Mouse (Mus musculus) forelimb bud, embryonic 11.5 days (tissue): ENCODE results near the gene Gm26558.

Experiments
- DNase-seq: peaks from one replicate; pipeline ENCODE4 v3.0.0-alpha.2; 2012; ENCODE audit warnings: low read depth, low spot score

Gene Gm26558

GRCm38 (mm10) chr2:70661715-70662495, at the start of gene Gm26558:
Gene Gm26558, minus strand, starts transcription at chr2:70662108.
- DNase-seq = peak; percentile 13

DNA sequence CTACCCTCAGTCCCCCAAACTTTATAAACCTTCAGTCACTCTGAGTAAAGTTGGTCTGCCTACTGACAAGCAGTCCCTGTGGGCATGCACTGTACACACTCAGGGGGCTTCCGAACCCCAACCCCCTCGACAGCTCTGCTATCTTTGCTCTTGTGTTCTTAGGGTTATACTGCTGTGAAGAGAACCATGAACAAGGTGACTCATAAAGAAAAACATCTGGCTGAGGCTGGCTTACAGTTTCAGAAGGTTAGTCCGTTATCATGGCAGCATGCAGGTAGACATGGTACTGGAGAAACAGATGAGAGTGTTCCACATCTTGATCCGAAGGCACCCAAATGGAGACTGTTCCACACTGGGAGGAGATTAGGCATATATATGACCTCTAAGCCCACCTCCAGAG, 49.0 kb upstream of the Gm26558 start:
- no peak for DNase-seq

- DNase-seq = no peak
Measured at GRCm38 (mm10) chr2:70710236-70710635, 48.3 kb upstream of the Gm26558 start.

DNA sequence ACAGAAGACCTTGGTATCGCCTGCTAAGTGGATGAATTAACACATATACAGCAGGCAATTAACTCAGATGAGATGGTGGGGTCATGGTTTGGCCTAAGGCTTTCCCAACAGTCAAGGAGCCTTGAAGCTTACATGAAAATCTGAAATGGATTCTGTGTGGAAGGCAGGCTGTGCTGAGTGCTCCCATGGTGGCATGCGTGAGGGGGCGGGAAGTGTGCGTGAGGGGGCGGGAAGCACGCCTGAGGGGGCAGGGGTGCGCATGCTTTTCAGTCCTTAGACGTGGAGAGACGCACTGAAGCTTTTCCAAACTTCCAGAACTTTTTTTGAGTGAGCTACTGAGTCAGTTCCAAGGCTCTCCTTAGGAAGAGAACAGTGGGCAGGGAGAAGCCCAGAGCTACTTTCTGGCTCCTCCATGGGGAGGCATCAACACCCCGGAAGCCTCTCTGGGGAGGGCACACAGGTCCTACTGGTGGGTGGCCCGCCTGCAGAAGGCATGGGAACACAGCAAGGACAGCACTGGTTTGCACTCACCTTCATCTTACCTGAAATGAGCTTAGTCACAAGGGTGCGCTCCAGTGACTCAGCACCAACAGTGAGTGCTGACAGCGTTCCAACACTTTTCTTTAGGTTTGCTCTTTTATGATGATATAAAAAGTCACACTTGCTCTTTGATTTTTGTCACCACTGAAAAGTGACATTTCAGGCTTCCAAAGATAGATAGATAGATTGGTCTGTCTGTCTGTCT, 47.2 kb upstream of the Gm26558 start:
- DNase-seq = no peak

- DNase-seq = no peak
Measured at GRCm38 (mm10) chr2:70702403-70702802, 40.5 kb upstream of the Gm26558 start.

- no peak for DNase-seq
Measured at GRCm38 (mm10) chr2:70701571-70701970, 39.7 kb upstream of the Gm26558 start.

GRCm38 (mm10) chr2:70700851-70701250, 38.9 kb upstream of the Gm26558 start:
- DNase-seq = no peak

DNA sequence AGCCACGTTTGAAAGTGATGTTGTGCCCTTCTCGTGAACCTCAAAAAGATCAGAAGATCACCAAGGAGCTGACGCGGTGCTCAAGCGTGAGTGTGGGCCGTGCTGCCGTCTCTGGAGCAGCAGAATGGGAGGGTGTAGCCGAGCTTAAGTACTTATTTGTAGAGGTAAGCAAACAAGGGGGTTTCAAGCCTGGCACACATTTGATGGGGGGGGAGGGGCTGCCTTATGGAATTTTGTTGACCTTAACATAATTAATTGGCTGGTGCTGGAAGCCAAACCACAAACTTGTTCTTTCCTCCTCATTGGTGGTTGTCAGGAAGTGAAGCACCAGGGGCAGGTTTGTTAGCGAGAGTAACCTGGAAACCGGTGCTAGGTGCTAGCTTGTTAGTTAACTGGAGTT, 33.8 kb upstream of the Gm26558 start:
- DNase-seq = no peak

- no peak for DNase-seq
Measured at GRCm38 (mm10) chr2:70690195-70690594, 28.3 kb upstream of the Gm26558 start.

DNA sequence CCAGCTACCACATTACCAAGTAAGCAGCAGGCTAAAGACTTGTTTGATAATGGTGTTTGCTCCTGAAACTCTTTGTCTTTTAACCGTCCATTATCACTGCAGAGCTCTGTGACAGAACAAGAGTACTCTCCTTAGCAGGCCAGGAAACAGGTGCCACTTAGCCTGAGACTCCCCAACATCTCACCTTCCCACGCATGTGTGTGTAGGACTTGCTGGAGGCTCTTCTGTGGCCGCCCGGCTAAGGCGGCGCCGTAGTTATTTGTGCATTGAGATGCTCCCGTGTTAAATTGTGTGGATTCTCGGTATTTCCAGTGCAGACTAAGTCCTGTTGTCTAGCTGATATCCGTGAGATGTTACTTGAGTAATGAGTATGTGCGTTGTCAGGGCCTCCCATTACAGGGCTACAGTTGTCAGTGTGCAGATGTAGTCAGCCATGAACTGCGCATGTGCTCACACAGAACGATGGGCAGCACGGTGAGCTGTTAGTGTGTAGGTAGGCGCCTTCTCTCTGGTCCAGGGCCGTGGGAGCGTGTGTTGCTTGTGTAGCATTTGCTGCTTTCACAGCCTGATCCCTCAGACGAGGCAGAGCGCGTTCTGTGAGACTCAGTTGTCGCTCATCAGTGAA, 26.7 kb upstream of the Gm26558 start:
- DNase-seq = no peak

DNA sequence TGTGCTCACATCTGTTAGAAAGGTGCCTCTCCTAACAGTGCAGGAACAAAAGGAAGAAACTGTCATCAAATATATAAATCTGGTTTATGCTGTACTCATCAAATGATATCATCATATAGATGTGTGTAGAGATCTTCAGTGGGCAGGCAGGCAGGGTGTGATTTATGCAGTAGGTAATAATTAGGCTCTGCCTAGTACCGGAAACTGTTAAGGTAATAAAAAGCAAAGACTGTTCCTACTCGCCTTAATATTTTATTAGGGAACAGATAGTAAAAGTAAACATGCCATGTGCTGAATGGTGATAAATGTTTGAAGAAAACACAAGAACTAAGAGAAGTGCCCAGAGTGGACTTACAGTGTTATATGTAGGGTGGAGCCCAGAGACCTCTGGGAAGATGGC, 20.4 kb upstream of the Gm26558 start:
- DNase-seq = no peak

DNA sequence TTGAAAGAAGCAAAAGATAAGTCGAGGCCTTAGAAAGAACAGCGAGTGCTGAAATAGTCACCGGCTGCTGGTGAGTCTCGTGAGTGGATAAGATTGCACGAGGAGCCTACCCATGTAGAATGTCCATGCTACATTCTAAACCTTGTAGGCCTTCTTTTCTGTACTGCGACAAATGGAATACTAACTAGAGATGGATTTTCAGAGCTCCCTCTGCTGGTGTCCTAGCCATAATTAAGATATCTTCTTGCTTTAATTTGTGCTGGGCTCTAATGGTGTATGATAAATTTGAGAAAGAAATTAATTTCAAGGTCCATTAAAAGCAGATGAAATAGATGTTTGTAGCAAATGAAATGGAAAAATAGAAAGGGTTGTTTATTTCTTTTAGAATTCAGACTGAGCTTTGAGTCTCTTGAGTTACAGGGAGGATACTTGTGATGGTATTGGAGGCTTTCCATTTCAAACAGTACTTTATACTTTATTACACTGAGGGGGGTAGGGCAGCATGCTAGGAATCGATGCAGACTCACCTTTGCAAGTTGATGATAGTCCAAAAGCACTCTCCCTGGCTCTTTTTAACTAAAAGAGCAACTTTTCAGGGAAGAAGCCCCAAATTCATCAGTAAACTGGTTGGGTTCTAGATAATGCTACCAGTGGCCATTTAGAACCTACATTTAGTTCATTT, 11.7 kb upstream of the Gm26558 start:
- DNase-seq = no peak

DNA sequence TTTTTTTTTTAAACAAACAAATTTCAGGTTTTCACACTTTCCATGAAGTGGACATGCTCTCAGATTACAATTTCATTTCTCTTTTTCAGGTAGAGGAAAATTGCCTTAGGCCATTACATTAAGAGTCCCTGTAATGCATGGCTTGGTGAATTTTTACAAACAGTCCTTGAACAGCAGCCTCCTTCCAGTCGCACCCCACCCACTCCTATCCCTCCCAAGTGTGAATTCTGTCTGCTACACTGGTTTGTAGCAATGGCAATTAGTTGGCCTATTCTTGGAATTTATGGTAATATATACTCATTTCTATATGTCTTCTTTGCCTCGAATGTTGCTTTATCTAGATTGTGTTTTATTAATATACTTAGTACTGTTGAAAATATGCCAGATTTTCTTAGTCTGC, 10.6 kb upstream of the Gm26558 start:
- DNase-seq = no peak

DNA sequence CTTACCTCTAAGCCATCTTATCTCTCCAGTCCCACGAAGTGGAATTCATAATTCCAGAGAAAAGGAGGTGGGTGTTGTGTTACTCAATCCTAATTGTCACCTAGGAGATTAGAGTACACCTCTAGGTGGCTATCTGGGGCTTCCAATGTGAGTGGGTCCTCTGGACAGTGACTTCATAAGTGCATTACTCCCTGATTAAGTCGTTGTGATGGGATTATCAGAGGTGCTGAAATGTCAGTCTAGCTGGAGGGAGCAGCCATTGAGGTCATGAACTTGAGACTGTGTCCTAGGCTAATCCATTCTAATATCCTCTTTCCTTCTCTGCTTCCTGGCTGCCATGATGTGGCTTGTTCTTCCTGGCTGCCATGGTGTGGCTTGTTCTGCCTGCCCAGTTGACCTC, 8.0 kb upstream of the Gm26558 start:
- DNase-seq = no peak

DNA sequence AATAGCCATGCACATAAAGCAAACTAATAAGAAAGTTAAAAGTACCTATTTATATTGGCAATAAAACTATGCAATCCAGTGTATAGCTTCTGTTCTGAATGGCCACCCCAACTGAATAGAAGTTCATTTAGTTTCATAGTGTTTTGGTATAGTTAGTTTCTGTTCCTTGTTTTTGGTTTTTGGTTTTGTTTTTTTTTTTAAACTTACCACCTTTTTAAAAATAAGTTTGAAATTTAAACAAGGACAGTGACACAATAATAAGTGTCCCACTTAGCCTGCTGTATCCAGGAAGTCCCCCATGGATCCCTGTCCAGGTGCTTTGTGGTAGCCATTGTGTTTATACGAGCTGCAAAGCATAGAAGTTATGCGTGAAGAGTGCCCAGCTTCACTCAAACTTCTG, 7.3 kb upstream of the Gm26558 start:
- DNase-seq = no peak

GRCm38 (mm10) chr2:70667016-70667415, 5.1 kb upstream of the Gm26558 start:
- DNase-seq = no peak

DNA sequence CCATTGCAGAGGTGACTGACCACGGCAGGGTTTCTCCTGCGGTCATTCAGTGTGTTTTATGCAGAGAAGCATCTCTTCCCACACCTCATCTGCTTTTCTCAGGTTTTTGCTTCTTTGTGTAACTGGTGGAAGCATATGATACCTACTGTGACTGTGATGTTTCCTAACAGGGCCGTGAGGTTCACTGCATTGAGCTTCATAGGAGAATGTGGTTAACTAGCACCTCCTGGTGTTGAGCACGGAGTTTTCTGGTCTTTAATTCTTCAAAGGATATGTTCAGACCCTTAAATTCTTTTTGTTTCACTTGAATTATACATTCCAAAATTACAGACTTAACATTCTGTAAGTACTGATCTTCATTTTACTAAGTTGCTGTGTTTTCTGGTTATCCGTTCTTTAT, 1.9 kb upstream of the Gm26558 start:
- no peak for DNase-seq

DNA sequence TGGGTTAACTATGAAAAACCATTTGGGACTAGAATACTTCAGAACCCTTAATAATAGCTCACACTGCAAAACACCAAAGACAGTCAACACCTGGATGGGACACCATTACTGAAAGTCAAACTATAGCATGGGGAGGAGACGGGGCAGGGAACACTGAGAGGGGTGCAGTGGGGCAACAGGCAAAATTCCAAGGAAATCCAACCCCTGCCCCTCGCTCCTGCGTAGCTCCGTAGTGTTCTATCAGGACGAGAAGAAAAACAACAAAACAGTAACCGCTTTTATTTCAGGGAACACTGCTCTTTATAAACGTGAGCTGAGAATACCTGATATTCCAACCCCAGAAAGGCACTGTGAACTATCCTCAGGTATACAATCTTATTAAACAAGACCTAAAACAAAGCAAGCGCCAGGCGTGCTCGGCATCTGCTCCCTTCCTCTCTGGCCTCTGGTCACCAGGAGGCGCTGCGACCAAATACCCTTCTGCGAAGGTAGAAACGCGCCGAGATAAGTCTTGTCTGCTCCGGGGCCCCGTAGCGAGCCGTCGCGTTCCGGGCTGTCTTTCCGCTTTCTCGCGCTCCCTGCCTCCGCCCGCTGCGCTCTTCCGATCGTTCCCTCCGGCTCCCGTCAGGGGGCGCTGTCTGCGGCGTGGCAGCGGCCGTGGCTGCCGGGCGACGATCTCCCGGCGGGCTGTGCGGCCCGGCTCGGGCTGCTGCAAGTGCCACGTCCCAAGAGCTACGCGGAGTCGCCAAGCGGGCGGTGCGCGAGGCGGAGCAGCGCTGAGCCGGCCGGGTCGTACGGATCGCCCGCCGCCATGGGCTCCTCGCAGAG, 807 bp downstream of the Gm26558 start, which contains the start of gene Gorasp2:
Gorasp2 (plus strand) TSS at position 690 of the 828 bp plus-strand sequence.
- DNase-seq = peak; percentile 95

- no peak for DNase-seq
Measured at GRCm38 (mm10) chr2:70657083-70657482, 4.8 kb downstream of the Gm26558 start.

DNA sequence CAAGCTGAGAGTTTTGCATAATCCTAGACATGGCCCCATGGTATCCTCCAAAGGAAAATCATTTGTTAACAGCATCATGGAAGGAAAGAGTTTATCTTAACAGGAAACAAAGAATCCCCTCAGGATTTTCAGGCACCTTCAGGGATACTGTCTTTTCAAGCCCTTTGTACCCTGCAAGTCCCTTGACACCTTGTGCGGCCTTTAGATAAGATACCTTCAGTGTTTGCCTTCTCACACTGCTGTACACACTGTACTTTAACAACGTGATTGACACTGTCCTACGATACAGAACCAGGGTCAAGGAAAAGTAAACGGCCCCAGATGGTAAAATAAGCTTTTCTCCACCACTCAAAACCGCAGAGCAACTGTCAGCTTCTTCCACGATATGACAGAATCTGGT, 10.1 kb downstream of the Gm26558 start:
- DNase-seq = no peak

GRCm38 (mm10) chr2:70649471-70649870, 12.4 kb downstream of the Gm26558 start:
- DNase-seq = no peak
